Comparison of ENCODE assay signal across 1 mouse cellular context in genomic region chr11:53878096-53878495, GRCm38 (mm10). TPM values are rescaled to one million over a fixed set of nuclear protein-coding genes. Genes with fewer than 3 reads are reported as not detected.
"Had no signal": no experiment of that assay in that cellular context is flagged by ENCODE, and none has a peak within 500 bp of the region (broad histone marks: within the 10 kb centered on the region; RNA-seq: fewer than 3 reads in every experiment).

No protein-coding gene starts in this region.

RNA-seq across cellular contexts. Expression of gene Gm12216, which starts 19.0 kb away (rescaled TPM):
- polyA plus RNA-seq: neural tube, embryonic 11.5 days had no signal
